Mouse (Mus musculus): Measurements from ENCODE around the gene Zscan12. TPM values are rescaled to one million over a fixed set of nuclear protein-coding genes. Genes with fewer than 3 reads are reported as not detected.

Gene Zscan12
- polyA plus RNA-seq, 1 experiment from 2014 or later, result 20.3 TPM

DNA sequence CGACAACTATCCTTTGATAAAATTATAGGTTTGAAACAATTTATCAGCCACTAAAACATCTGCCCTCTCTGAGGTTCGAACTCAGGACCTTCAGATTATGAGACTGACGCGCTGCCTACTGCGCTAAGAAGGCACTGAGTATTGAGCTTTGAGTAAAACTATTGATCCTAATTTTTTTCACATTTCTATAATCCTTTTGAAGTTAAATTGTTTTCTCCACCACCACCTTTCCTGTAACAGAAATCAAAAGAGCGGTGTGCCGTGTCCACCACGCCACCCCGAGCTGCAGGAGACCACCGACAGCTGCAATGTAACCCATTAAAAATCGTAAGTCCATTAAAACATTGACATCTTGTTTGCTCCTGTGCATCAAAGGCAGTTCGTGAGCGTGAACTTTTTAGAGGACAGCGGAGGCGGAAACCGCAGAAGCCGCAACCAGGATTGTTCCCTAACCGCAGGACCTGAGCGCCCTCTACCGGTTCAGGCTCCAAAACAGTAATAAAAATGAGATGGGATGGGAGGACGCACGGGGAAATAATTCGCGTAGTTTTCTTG is 35.9 kb upstream of the Zscan12 start:
- Histone ChIP-seq H3K4me2 (peak overlapping the region; percentile 44), H3K9me3 (ENCODE audit: control insufficient read depth, low read length) (no peaks in the 10 kb centered on the region), H3K27ac (ENCODE audit: low read depth, low read length) (no peak overlapping the region), H3K9ac (ENCODE audit: low read length) (peak overlapping the region; percentile 29; the same call in 1 of the 2 replicates), H3K4me3 (ENCODE audit: low read depth, low read length) (peak overlapping the region; percentile 38), H3K4me1 (ENCODE audit: control insufficient read depth, insufficient read depth, low read length) (no peaks in the 10 kb centered on the region), H3K36me3 (ENCODE audit: control insufficient read depth, insufficient read depth, low read length) (no peaks in the 10 kb centered on the region), H3K27me3 (ENCODE audit: control insufficient read depth, insufficient read depth, low read length) (no peaks in the 10 kb centered on the region)
- ATAC-seq (ENCODE audit: low FRiP score) (peak; percentile 70), DNase-seq (ENCODE audit: low spot score, missing footprints) (peak; percentile 99)
- under 1% methylated on average over 24 of the region's 24 CpGs for WGBS

DNA sequence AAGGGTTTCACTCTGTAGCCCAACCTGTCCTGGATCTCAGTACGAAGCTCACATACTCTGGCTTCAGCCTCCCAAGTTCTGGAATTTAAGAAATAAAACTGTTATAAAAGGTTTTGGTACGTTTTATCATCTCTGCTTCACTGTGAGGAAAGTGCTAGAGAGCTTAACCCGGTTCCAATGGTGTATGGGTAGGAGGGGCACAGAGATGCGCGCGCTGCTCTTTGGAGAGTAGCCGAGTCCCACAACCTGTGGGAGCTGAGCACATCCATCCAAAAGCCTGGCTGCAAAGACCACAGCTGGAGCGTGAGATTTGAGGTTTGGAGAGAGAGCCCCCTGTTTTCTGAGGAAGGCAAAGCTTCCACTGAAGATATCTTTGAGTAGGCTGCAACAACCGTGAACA is 35.2 kb upstream of the Zscan12 start:
- no peak overlapping the region for H3K27ac ChIP-seq (ENCODE audit: low read depth, low read length)
- WGBS, result under 1% methylated on average over 9 of the region's 9 CpGs
- DNase-seq (ENCODE audit: low spot score, missing footprints), result no peak
- peak overlapping the region; percentile 14; the same call in 1 of the 2 replicates for H3K9ac ChIP-seq (ENCODE audit: low read length)
- H3K4me1 ChIP-seq (ENCODE audit: control insufficient read depth, insufficient read depth, low read length), result no peaks in the 10 kb centered on the region
- H3K4me3 ChIP-seq (ENCODE audit: low read depth, low read length), result peak overlapping the region; percentile 38
- H3K4me2 ChIP-seq, result peak overlapping the region; percentile 44
- H3K36me3 ChIP-seq (ENCODE audit: control insufficient read depth, insufficient read depth, low read length), result no peaks in the 10 kb centered on the region
- peak; percentile 71; the same call in 1 of the 2 replicates for ATAC-seq (ENCODE audit: low FRiP score)
- H3K9me3 ChIP-seq (ENCODE audit: control insufficient read depth, low read length), result no peaks in the 10 kb centered on the region
- H3K27me3 ChIP-seq (ENCODE audit: control insufficient read depth, insufficient read depth, low read length), result no peaks in the 10 kb centered on the region

DNA sequence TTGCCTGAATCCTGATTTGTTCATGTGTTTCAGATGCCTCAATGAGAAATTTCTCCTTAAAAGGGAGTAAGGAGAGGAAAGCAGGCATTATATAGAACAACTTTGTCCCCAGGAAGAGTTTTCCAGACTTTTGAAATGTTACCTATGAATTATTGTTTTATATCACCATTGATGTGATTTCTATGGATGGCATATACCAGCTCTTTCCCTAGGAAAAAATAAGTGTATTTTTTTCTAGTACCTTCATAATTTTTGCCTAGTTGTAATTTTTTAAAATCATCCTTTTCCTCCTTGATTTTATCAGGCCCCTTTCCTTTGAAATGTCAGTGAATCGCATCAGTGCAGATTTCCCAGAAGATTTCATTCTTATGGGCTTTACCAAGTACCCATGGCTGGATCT is 16.0 kb upstream of the Zscan12 start, which contains the start of gene Olfr1367:
TSS of gene Olfr1367 (plus strand) at position 301 of the 400 bp plus-strand sequence.
- WGBS, result 83% methylated on average over 1 of the region's 1 CpGs
- Histone ChIP-seq H3K4me1 (ENCODE audit: control insufficient read depth, insufficient read depth, low read length) (no peaks in the 10 kb centered on the region), H3K9ac (ENCODE audit: low read length) (no peak within 1 kb of the TSS), H3K4me3 (ENCODE audit: low read depth, low read length) (no peak within 1 kb of the TSS), H3K9me3 (ENCODE audit: control insufficient read depth, low read length) (no peaks in the 10 kb centered on the region), H3K27ac (ENCODE audit: low read depth, low read length) (no peak within 1 kb of the TSS), H3K36me3 (ENCODE audit: control insufficient read depth, insufficient read depth, low read length) (no peaks in the 10 kb centered on the region), H3K27me3 (ENCODE audit: control insufficient read depth, insufficient read depth, low read length) (no peaks in the 10 kb centered on the region), H3K4me2 (no peak within 1 kb of the TSS)
- ATAC-seq (ENCODE audit: low FRiP score), result no peak
- no peak for DNase-seq (ENCODE audit: low spot score, missing footprints)

DNA sequence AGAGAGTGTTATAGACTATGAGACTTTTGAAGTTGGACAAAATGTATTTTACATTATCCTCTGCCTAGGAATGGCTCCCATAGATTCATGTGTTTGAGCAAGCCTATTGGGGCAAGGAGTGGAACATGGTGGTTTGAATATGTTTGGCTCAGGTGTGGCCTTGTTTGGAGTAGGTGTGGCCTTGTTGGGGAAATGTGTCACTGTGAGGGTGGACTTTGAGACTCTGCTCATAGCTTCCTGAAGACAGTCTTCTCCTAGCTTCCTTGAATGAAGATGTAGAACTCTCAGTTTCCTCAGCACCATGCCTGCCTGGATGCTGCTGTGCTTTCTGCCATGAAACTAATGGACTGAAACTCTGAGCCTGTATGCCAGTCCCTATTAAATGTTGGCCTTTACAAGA is 12.0 kb upstream of the Zscan12 start:
- Histone ChIP-seq H3K27ac (ENCODE audit: low read depth, low read length) (no peak overlapping the region), H3K4me3 (ENCODE audit: low read depth, low read length) (no peak overlapping the region), H3K36me3 (ENCODE audit: control insufficient read depth, insufficient read depth, low read length) (no peaks in the 10 kb centered on the region), H3K27me3 (ENCODE audit: control insufficient read depth, insufficient read depth, low read length) (no peaks in the 10 kb centered on the region), H3K9me3 (ENCODE audit: control insufficient read depth, low read length) (no peaks in the 10 kb centered on the region), H3K4me1 (ENCODE audit: control insufficient read depth, insufficient read depth, low read length) (no peaks in the 10 kb centered on the region), H3K9ac (ENCODE audit: low read length) (no peak overlapping the region), H3K4me2 (no peak overlapping the region)
- DNase-seq (ENCODE audit: low spot score, missing footprints) (no peak), ATAC-seq (ENCODE audit: low FRiP score) (no peak)

DNA sequence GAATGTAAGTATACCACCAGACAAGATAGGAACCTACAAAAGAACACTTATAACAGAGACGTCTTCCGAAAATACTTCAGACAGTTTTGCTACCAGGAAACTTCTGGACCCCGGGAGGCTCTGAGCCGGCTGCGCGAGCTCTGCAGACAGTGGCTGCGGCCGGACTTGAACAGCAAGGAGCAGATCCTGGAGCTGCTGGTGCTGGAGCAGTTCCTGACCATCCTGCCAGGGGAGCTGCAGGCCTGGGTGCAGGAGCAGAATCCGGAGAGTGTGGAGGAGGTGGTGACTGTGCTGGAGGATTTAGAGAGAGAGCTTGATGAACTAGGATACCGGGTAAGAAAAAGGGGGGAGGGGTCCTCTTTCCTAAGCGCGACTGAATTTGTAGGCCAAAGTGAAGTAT is 1.1 kb downstream of the Zscan12 start:
- Histone ChIP-seq H3K9me3 (ENCODE audit: control insufficient read depth, low read length) (no peaks in the 10 kb centered on the region), H3K27ac (ENCODE audit: low read depth, low read length) (no peak overlapping the region), H3K9ac (ENCODE audit: low read length) (peak overlapping the region; percentile 95), H3K4me3 (ENCODE audit: low read depth, low read length) (peak overlapping the region; percentile 80), H3K4me2 (peak overlapping the region; percentile 75), H3K27me3 (ENCODE audit: control insufficient read depth, insufficient read depth, low read length) (no peaks in the 10 kb centered on the region), H3K36me3 (ENCODE audit: control insufficient read depth, insufficient read depth, low read length) (peaks cover 4% of the 10 kb centered on the region), H3K4me1 (ENCODE audit: control insufficient read depth, insufficient read depth, low read length) (peaks cover 13% of the 10 kb centered on the region)
- 66% methylated on average over 12 of the region's 12 CpGs for WGBS
- ATAC-seq (ENCODE audit: low FRiP score) (no peak), DNase-seq (ENCODE audit: low spot score, missing footprints) (no peak)

DNA sequence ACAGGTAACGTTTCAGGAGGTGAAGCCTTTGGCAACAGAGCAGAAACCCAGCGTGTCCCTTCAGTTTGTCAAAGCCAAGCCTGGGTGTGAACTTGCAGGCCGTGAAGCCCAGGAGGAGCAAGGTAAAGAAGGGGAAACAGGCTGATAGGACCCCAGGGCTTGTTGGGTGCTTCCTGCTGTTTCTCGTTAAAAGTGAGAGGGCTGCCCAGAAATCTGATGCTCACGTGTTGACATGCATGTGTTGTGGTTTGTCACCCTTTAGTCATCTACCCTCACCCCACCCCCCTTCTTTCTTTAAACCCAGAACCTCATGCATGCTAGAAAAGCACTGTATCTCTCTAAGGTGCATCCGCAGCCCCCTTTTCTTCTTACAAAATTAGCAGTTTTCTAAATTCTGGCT is 4.0 kb downstream of the Zscan12 start:
- no peak overlapping the region for H3K9ac ChIP-seq (ENCODE audit: low read length)
- H3K4me1 ChIP-seq (ENCODE audit: control insufficient read depth, insufficient read depth, low read length), result peaks cover 13% of the 10 kb centered on the region
- DNase-seq (ENCODE audit: low spot score, missing footprints), result no peak
- no peak for ATAC-seq (ENCODE audit: low FRiP score)
- H3K27me3 ChIP-seq (ENCODE audit: control insufficient read depth, insufficient read depth, low read length), result no peaks in the 10 kb centered on the region
- 78% methylated on average over 6 of the region's 6 CpGs for WGBS
- no peaks in the 10 kb centered on the region for H3K9me3 ChIP-seq (ENCODE audit: control insufficient read depth, low read length)
- H3K4me2 ChIP-seq, result no peak overlapping the region
- no peak overlapping the region for H3K27ac ChIP-seq (ENCODE audit: low read depth, low read length)
- H3K4me3 ChIP-seq (ENCODE audit: low read depth, low read length), result no peak overlapping the region
- peaks cover 8% of the 10 kb centered on the region for H3K36me3 ChIP-seq (ENCODE audit: control insufficient read depth, insufficient read depth, low read length)

DNA sequence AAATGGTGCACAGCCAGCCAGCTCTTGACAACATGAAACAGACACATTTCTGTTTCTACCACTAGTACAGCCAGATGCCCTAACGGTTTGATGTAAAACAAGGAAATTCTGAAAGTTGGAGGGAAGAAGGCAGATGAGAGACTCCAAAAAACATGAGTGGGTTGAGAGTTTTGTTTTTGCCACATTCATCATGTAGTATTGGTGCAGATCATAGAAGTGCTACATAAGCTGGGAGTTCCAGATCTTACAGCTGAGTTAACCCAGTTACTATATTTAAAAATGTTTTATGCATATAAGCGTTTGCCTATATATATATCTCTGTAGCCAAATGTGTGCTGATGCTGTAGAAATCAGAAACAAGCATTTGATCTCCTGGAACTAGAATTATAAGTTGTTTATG is 10.1 kb downstream of the Zscan12 start:
- DNase-seq (ENCODE audit: low spot score, missing footprints) (no peak), ATAC-seq (ENCODE audit: low FRiP score) (no peak)
- Histone ChIP-seq H3K36me3 (ENCODE audit: control insufficient read depth, insufficient read depth, low read length) (peaks cover 8% of the 10 kb centered on the region), H3K27ac (ENCODE audit: low read depth, low read length) (no peak overlapping the region), H3K4me3 (ENCODE audit: low read depth, low read length) (no peak overlapping the region), H3K4me2 (no peak overlapping the region), H3K4me1 (ENCODE audit: control insufficient read depth, insufficient read depth, low read length) (no peaks in the 10 kb centered on the region), H3K9me3 (ENCODE audit: control insufficient read depth, low read length) (no peaks in the 10 kb centered on the region), H3K9ac (ENCODE audit: low read length) (no peak overlapping the region), H3K27me3 (ENCODE audit: control insufficient read depth, insufficient read depth, low read length) (no peaks in the 10 kb centered on the region)
- whole genome bisulfite sequencing, result 91% methylated on average over 2 of the region's 2 CpGs

DNA sequence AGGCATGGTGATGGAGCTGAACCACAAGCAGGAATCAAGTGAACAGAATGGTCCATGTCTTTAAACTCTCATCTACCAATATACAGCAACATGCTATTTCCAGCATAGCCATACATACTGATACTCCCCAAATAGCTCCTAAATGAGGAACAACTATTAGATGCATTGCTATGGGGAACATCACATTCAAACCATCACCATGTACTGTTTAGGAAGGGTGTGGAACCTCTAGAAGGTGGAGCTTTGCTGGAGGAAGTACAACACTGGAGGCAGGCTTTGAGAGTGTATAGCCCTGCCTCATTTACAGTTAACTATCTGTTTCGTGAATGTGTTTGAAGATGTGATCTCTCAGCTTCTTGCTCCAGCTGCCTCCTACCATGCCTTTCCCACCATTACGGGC is 15.2 kb downstream of the Zscan12 start:
- Histone ChIP-seq H3K36me3 (ENCODE audit: control insufficient read depth, insufficient read depth, low read length) (no peaks in the 10 kb centered on the region), H3K4me1 (ENCODE audit: control insufficient read depth, insufficient read depth, low read length) (no peaks in the 10 kb centered on the region), H3K27ac (ENCODE audit: low read depth, low read length) (no peak overlapping the region), H3K4me2 (no peak overlapping the region), H3K27me3 (ENCODE audit: control insufficient read depth, insufficient read depth, low read length) (no peaks in the 10 kb centered on the region), H3K4me3 (ENCODE audit: low read depth, low read length) (no peak overlapping the region), H3K9ac (ENCODE audit: low read length) (no peak overlapping the region), H3K9me3 (ENCODE audit: control insufficient read depth, low read length) (no peaks in the 10 kb centered on the region)
- DNase-seq (ENCODE audit: low spot score, missing footprints) (no peak), ATAC-seq (ENCODE audit: low FRiP score) (no peak)
- WGBS, result 88% methylated on average over 2 of the region's 2 CpGs

DNA sequence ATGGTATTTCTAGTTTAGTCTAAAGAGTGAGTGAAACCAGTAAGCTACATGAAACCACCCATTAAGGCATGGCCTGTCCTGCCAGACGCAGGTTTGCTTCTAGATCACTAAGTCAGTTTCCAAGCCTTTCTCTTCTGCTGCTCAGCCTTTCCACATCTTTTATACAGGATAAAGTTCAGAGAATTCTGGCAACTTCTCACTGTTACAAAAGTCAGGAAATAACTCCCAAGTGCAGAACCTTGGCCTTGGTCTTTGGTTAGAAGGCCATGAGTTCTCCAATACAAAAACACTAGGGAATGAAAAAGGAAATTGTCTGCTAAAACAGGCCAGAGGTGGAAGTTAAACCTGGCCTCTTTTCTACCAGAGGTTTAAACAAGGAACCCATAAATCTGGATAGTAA is 32.6 kb downstream of the Zscan12 start:
- no peak overlapping the region for H3K9ac ChIP-seq (ENCODE audit: low read length)
- ATAC-seq (ENCODE audit: low FRiP score) (no peak), DNase-seq (ENCODE audit: low spot score, missing footprints) (no peak)
- no peaks in the 10 kb centered on the region for H3K9me3 ChIP-seq (ENCODE audit: control insufficient read depth, low read length)
- 94% methylated on average over 1 of the region's 1 CpGs for WGBS
- H3K27me3 ChIP-seq (ENCODE audit: control insufficient read depth, insufficient read depth, low read length), result no peaks in the 10 kb centered on the region
- H3K4me1 ChIP-seq (ENCODE audit: control insufficient read depth, insufficient read depth, low read length), result no peaks in the 10 kb centered on the region
- peaks cover 31% of the 10 kb centered on the region for H3K36me3 ChIP-seq (ENCODE audit: control insufficient read depth, insufficient read depth, low read length)
- H3K4me2 ChIP-seq, result no peak overlapping the region
- no peak overlapping the region for H3K4me3 ChIP-seq (ENCODE audit: low read depth, low read length)
- no peak overlapping the region for H3K27ac ChIP-seq (ENCODE audit: low read depth, low read length)

Measured in midbrain, embryonic 11.5 days (tissue).